Mouse (Mus musculus) layer of hippocampus, adult 2 months (tissue): ENCODE results near the gene Adam12. TPM values are rescaled to one million over a fixed set of nuclear protein-coding genes. Genes with fewer than 3 reads are reported as not detected.
A peak's percentile ranks its signal among the peaks of the same experiment; 100 is the strongest.
"Not testable (repeated sequence)": the region's sequence is repeated elsewhere in the genome, so short reads cannot be mapped to it uniquely, and the experiment has no call there.

Source experiments
- DNase-seq, 2 experiments: peaks; one replicate each; pipeline ENCODE4 v3.0.0; 2022; ENCODE audit warnings: low spot score in 2 of 2
- H3K27ac ChIP-seq: fragments of 200-600 bp; 2 replicates; pipeline ENCODE4 v1.8.1; 2022
- H3K4me3 ChIP-seq: fragments of 200-600 bp; 2 replicates; pipeline ENCODE4 v1.8.1; 2022; ENCODE audit warnings: mild to moderate bottlenecking
- CTCF ChIP-seq: fragments of 200-600 bp; conservative IDR thresholded peaks from 2 replicates; pipeline ENCODE4 v1.8.1; 2022; ENCODE audit warnings: antibody characterized with exemption, mild to moderate bottlenecking, moderate library complexity
- total RNA-seq, 2 experiments: library from RNA; stranded (reverse); gene quantifications; 2 replicates each; pipeline ENCODE4 v1.2.3; 2021

The Adam12 gene
- total RNA-seq, 2 experiments from 2014 or later, result 7.8 to 9.0 TPM

GRCm38 (mm10) chr7:133899391-133899790 lies 332.6 kb downstream of the Adam12 start:
- Histone ChIP-seq H3K4me3 (no peak overlapping the region), H3K27ac (no peak overlapping the region)
- TF ChIP-seq CTCF, result no peak
- no peak for DNase-seq

- H3K4me3 ChIP-seq, result no peak overlapping the region
- TF ChIP-seq CTCF, result no peak
- H3K27ac ChIP-seq, result no peak overlapping the region
- no peak for DNase-seq
These were observed 340.1 kb downstream of the Adam12 start for GRCm38 (mm10) chr7:133891796-133892195.

- no peak overlapping the region for H3K27ac ChIP-seq
- no peak overlapping the region for H3K4me3 ChIP-seq
- no peak for DNase-seq
- TF ChIP-seq CTCF, result no peak
These were observed 340.6 kb downstream of the Adam12 start for GRCm38 (mm10) chr7:133891298-133891697.

GRCm38 (mm10) chr7:133889986-133890385 lies 342.0 kb downstream of the Adam12 start:
- no peak overlapping the region for H3K27ac ChIP-seq
- TF ChIP-seq CTCF, result no peak

GRCm38 (mm10) chr7:133888926-133889920 lies 342.7 kb downstream of the Adam12 start:
- TF ChIP-seq CTCF, result no peak
- Histone ChIP-seq H3K27ac (no peak overlapping the region), H3K4me3 (no peak overlapping the region)
- DNase-seq, result peak in 1 of 2 experiments; percentile 25

More at GRCm38 (mm10) chr7:133889986-133890385, 342.0 kb downstream of the Adam12 start:
- no peak for DNase-seq
- no peak overlapping the region for H3K4me3 ChIP-seq

GRCm38 (mm10) chr7:133884759-133885431 lies 347.1 kb downstream of the Adam12 start:
- not testable (repeated sequence) for DNase-seq, H3K27ac ChIP-seq, H3K4me3 ChIP-seq

GRCm38 (mm10) chr7:133879761-133880160 lies 352.2 kb downstream of the Adam12 start:
- Histone ChIP-seq H3K4me3 (no peak overlapping the region), H3K27ac (no peak overlapping the region)
- no peak for TF ChIP-seq CTCF
- DNase-seq, result no peak

- DNase-seq, result no peak
- TF ChIP-seq CTCF, result no peak
- no peak overlapping the region for H3K4me3 ChIP-seq
- no peak overlapping the region for H3K27ac ChIP-seq
These were observed 355.2 kb downstream of the Adam12 start for GRCm38 (mm10) chr7:133876646-133877342.

GRCm38 (mm10) chr7:133876139-133876538 lies 355.8 kb downstream of the Adam12 start:
- no peak overlapping the region for H3K4me3 ChIP-seq
- no peak for DNase-seq
- TF ChIP-seq CTCF, result no peak
- H3K27ac ChIP-seq, result no peak overlapping the region

GRCm38 (mm10) chr7:133872701-133873100 lies 359.2 kb downstream of the Adam12 start:
- Histone ChIP-seq H3K4me3 (no peak overlapping the region), H3K27ac (no peak overlapping the region)
- no peak for TF ChIP-seq CTCF
- DNase-seq, result no peak

- TF ChIP-seq CTCF, result no peak
- H3K4me3 ChIP-seq, result no peak overlapping the region
- no peak overlapping the region for H3K27ac ChIP-seq
- DNase-seq, result no peak
These were observed 361.7 kb downstream of the Adam12 start for GRCm38 (mm10) chr7:133870265-133870664.

GRCm38 (mm10) chr7:133863684-133864083 lies 368.3 kb downstream of the Adam12 start:
- no peak for DNase-seq
- Histone ChIP-seq H3K4me3 (no peak overlapping the region), H3K27ac (no peak overlapping the region)
- no peak for TF ChIP-seq CTCF

- DNase-seq, result no peak
- Histone ChIP-seq H3K27ac (no peak overlapping the region), H3K4me3 (no peak overlapping the region)
- no peak for TF ChIP-seq CTCF
These were observed 368.8 kb downstream of the Adam12 start for GRCm38 (mm10) chr7:133863151-133863550.
